Mouse (Mus musculus): ENCODE data around the gene Slc30a5. TPM values are rescaled to one million over a fixed set of nuclear protein-coding genes. Genes with fewer than 3 reads are reported as not detected.

The Slc30a5 gene
- total RNA-seq, 2 experiments from 2014 or later: 47.4 to 47.5 TPM

DNA sequence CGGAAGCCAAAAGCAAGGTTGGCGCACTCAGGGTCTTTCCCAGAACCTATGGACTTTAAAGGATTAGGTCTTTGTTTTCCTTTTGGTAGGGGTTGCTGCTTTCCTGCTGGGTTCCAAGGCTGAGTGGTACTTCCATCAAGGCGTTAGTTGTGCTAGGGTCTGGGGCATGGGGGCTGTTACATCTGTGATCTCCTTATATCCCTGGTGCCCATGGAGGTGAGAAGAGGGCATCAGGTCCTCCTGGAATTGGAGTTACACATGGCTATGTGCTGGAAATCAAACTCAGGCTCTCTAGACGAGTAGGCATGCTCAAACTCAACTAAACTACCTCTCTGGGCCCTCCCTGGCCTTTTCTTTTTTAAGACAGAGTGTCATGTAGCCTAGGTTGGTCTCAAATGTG, 79.0 kb downstream of the Slc30a5 start:
- DNase-seq: no peak

DNA sequence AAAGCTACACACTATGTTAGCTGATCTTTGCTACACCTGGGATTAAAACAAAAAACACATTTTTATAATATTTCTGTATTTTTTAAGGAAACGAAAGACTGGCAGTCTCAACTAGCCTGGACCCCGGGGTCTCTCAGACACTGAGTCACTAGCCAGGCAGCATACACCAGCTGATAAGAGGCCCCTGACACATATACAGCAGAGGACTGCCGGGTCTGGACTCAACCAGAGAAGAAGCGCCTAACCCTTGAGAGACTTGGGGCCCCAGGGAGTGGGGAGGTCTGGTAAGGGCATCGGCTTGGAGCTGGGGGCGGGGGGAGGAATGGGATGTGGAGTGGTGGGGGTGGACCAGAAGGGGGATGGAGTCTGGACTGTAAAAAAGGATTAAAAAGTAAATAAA, 80.2 kb downstream of the Slc30a5 start:
- DNase-seq: no peak

Other genes with a start within 250 kb of the Slc30a5 start
- gene Marveld2, start 216.5 kb downstream of the Slc30a5 start, total RNA-seq (2021): 1 to 10 TPM; 1.4 to 1.8 TPM
- 10 to 100 TPM; 75.2 to 80.4 TPM for gene Ak6, start 182.4 kb downstream of the Slc30a5 start, total RNA-seq (2021)
- 10 to 100 TPM; 20.4 to 21.4 TPM for gene Rad17, start 182.4 kb downstream of the Slc30a5 start, total RNA-seq (2021)
- 10 to 100 TPM; 15.4 to 19.5 TPM for gene Taf9, start 181.8 kb downstream of the Slc30a5 start, total RNA-seq (2021)
- 1 to 10 TPM; 3.9 to 4.3 TPM for gene Ccdc125, start 163.7 kb downstream of the Slc30a5 start, total RNA-seq (2021)
- 10 to 100 TPM; 42.2 to 42.3 TPM for gene Cdk7, start 102.5 kb downstream of the Slc30a5 start, total RNA-seq (2021)
- gene Mrps36, start 88.8 kb downstream of the Slc30a5 start, total RNA-seq (2021): 100 to 1,000 TPM; 235 to 250 TPM
- gene Cenph, start 57.5 kb downstream of the Slc30a5 start, total RNA-seq (2021): 1 to 10 TPM; 4.5 to 6.2 TPM
- gene Ccnb1, start 46.9 kb downstream of the Slc30a5 start, total RNA-seq (2021): 10 to 100 TPM; 25.6 to 35.0 TPM

All from adrenal gland, postnatal 10 days (tissue).